Mouse (Mus musculus): ENCODE measurements around the gene Bfar.
A peak's percentile ranks its signal among the peaks of the same experiment; 100 is the strongest.
"Not testable (repeated sequence)": the region's sequence is repeated elsewhere in the genome, so short reads cannot be mapped to it uniquely, and the experiment has no call there.

Gene Bfar

GRCm38 (mm10) chr16:13722937-13723336 is 51.3 kb downstream of the Bfar start:
- no peak for DNase-seq (ENCODE audit: low spot score)

DNA sequence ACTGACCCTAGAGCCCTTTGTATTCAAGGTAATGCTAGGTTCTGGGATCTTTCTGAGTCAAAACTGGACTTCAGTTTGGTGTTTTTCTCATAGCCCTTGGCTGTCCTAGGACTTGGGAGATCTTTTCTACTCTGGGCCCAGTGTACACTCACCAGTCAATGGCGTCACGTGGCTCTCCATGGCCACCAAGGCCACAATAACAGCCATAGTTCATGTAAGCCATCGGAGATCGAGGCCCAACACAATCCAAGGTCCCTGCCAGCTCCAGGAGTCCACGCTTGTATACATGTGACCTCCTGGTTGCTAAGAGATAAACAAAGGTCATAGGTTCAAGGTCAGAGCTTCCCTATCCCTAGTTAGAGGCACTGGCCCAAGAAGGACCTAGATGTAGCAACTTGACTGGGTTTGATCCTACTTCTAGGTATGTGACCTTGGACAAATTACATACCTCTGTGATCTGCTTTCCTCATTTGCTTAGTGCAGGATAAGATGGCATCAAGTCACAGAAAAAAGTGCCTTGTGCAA is 56.2 kb downstream of the Bfar start:
- DNase-seq (ENCODE audit: low spot score) = no peak

GRCm38 (mm10) chr16:13729428-13729827 is 57.8 kb downstream of the Bfar start:
- DNase-seq (ENCODE audit: low spot score) = no peak

GRCm38 (mm10) chr16:13730285-13731255 is 58.9 kb downstream of the Bfar start, which contains the start of gene Pla2g10:
TSS of gene Pla2g10 (minus strand) at chr16:13730983.
- no peak for DNase-seq (ENCODE audit: low spot score)

DNA sequence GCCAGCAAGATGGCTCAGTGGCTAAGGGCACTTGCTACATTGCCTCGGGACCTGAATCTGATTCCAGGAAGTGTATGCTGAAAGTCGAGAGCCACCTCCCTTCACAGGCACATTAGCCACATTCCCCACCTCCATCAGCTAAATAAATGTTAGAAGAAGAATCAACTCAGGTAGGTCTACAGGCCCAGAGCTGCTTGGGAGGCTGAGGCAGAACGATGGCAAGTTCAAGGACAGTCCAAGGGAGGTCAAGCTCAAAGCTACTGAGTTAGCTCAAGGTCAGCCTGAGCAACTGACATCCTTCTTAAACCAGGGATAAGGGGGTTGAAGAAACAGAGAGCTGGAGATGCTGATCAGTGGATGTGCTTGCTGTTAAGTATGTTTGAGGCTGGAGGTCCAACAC is 61.1 kb downstream of the Bfar start:
- no peak for DNase-seq (ENCODE audit: low spot score)

DNA sequence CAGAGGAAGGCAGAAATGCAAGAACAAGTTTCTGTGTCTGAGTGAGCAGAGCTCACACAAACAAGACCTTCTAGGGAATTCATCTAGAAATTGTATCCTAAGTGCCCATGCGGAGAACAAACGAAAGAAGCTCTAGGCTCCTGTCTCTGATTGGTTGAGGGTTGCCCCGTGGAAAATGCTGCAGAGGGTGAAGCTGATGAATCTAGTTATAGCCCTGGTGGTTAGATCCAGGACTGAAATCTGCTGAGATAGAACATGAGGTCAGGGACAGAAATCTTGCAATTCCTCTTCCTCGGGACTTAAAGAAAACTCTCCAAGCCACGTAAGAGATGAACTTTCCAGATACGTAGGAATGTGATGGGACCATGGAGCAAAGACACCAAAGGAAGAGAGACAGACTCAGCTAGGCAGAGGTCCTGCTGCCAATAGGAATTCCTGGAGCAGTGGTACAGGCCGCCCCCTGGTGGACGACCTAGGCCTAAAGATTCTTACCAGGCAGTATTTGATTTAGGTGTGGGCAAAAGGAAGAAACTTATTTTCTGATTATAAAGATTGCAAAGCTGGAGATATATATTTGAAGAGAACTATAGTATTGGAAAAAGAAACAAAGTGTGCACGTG is 62.0 kb downstream of the Bfar start:
- peak; percentile 84 for DNase-seq (ENCODE audit: low spot score)

DNA sequence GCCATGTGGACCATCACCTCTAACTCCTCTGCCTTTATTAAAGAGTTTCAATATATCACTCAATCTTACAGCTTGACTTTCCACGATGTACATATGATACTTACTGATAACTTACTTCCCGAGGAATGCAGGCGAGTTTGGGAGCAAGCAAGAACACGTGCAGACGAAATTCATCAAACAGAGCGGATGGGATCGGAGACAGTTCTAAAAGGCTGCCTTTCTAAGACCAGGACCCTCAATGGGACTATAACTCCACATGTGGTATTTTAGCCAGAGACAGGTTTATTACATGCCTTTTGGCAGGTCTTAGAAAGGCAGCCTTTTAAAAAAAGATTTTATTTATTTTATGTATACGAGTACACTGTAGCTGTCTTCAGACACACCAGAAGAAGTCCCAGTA is 64.3 kb downstream of the Bfar start:
- DNase-seq (ENCODE audit: low spot score) = no peak

- DNase-seq (ENCODE audit: low spot score) = not testable (repeated sequence)
Observed at GRCm38 (mm10) chr16:13739044-13739443, 67.4 kb downstream of the Bfar start.

DNA sequence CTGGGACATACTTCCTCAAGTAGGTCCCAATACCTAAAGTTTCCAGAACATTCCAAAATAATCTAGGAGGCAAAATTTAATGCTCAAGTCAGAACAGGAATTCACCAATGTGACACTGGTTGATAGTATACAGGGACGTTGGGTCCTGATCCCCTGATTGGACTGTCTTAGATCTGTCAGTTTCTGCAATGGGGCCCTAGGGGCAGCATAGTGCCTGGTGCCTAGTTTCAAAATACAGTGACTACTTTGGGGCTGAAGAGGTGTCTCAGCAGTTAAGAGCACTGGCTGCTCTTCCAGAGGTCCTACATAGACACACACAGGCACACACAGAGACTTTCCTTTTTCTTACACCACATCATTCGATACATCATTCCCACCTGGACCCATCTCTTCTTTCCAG is 69.2 kb downstream of the Bfar start:
- DNase-seq (ENCODE audit: low spot score) = no peak

DNA sequence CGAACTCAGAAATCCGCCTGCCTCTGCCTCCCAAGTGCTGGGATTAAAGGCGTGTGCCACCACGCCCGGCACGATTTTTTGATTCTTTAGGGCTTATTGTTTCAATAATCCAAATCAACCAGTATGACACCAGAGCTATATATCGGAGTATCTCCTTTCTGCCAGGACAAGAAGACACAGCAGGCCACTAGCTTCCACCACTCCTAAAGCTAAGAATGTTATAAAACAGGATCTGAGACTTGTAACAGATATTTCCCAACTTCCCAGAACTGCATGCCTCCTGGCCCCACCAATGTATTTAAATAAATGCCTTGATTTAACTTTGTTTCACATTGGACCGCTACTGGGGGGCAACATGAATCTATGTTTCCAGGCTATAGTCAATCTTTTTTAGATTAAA is 76.0 kb downstream of the Bfar start:
- DNase-seq (ENCODE audit: low spot score) = no peak

GRCm38 (mm10) chr16:13748124-13748523 is 76.5 kb downstream of the Bfar start:
- DNase-seq (ENCODE audit: low spot score) = no peak

GRCm38 (mm10) chr16:13748813-13749212 is 77.2 kb downstream of the Bfar start:
- DNase-seq (ENCODE audit: low spot score) = not testable (repeated sequence)

GRCm38 (mm10) chr16:13749306-13749705 is 77.6 kb downstream of the Bfar start:
- DNase-seq (ENCODE audit: low spot score) = no peak

DNA sequence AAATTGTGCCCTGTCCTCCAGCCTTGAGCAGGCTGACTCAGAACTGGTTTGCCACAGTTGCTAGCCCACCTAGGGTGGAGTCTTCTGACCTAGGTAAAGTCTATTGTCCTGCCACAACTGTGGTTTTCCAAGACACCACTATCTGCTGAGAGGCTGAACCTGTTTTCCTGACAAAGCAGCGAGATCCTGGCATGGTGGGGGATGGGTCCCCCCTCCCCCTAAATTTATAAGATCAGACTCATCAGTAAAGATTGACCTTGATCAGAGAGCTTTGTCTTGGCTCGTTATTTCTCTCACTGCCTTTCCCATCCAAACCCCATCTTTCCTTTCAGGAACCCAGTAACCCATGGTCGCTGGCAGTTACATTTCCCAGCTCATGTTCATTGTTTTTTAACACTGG is 78.3 kb downstream of the Bfar start:
- DNase-seq (ENCODE audit: low spot score) = no peak

DNA sequence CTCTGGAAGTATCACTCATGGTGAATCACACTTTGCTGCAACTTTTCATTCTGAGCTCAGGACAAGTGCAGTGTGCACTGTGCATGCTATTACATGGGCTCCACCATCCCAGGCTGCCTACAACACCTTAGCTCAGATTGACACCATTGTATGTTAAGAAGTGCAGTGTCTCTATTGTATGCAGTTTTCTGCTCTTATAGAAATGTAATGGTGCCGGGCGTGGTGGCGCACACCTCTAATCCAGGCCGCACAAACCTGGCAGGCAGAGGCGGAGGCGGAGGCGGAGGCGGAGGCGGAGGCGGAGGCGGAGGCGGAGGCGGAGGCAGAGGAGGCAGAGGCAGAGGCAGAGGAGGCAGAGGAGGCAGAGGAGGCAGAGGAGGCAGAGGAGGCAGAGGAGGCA is 79.0 kb downstream of the Bfar start:
- DNase-seq (ENCODE audit: low spot score) = no peak
